Mouse (Mus musculus) olfactory bulb, adult 2 months (tissue): ENCODE data around the gene AI467606. TPM values are rescaled to one million over a fixed set of nuclear protein-coding genes. Genes with fewer than 3 reads are reported as not detected.

Source experiments
- H3K27ac ChIP-seq: fragments of 200-500 bp; 2 replicates; pipeline ENCODE4 v1.5.1; 2012; ENCODE audit warnings: low read depth, low read length; ENCODE audit not compliant: insufficient read depth
- H3K4me1 ChIP-seq: fragments of 200-500 bp; 2 replicates; pipeline ENCODE4 v1.6.1; 2012; ENCODE audit warnings: low read length; ENCODE audit not compliant: control insufficient read depth, insufficient read depth
- H3K4me3 ChIP-seq: fragments of 200-500 bp; 2 replicates; pipeline ENCODE4 v1.5.1; 2012; ENCODE audit warnings: mild to moderate bottlenecking, low read depth, low read length, moderate library complexity; ENCODE audit not compliant: insufficient read depth
- CTCF ChIP-seq: fragments of 200-500 bp; IDR thresholded peaks from 2 replicates; pipeline ENCODE4 v1.5.1; 2012; ENCODE audit warnings: low read depth, mild to moderate bottlenecking, low read length, moderate library complexity; ENCODE audit not compliant: insufficient read depth
- POLR2A ChIP-seq: fragments of 200-500 bp; IDR thresholded peaks from 2 replicates; pipeline ENCODE4 v1.6.1; 2012; ENCODE audit warnings: mild to moderate bottlenecking, low read depth, low read length, moderate library complexity; ENCODE audit not compliant: insufficient read depth
- WGBS: fragments of 180-500 bp; shearing (Covaris S2); methylation state at CpG from one replicate; pipeline ENCODE4 v1.1.7; 2018; 5-methylcytosine and 5-hydroxymethylcytosine counted together
- polyA plus RNA-seq: library from polyadenylated mRNA; stranded (reverse); fragments of >200 nt; gene quantifications from 2 replicates; pipeline ENCODE4 v1.2.4, GENCODE M21; 2012; ENCODE audit warnings: low replicate concordance; ENCODE audit not compliant: missing spikeins, insufficient read depth, insufficient read length

The AI467606 gene
- polyA plus RNA-seq, 1 experiment = not detected

- Histone ChIP-seq H3K4me1 (no peaks in the 10 kb centered on the region), H3K4me3 (no peak overlapping the region), H3K27ac (no peak overlapping the region)
- 87% methylated on average over 22 of the region's 22 CpGs for WGBS
- TF ChIP-seq POLR2A (no peak), CTCF (no peak)
Measured at GRCm38 (mm10) chr7:127136181-127137071, 45.3 kb downstream of the AI467606 start.

GRCm38 (mm10) chr7:127137262-127138017 is 46.3 kb downstream of the AI467606 start, which contains the start of gene Spn:
TSS of gene Spn (minus strand) at chr7:127137823.
- H3K4me1 ChIP-seq = no peaks in the 10 kb centered on the region
- no peak within 1 kb of the TSS for H3K4me3 ChIP-seq
- 61% methylated on average over 9 of the region's 9 CpGs for WGBS
- TF ChIP-seq POLR2A (no peak), CTCF (no peak)
- H3K27ac ChIP-seq = no peak within 1 kb of the TSS

- no peaks in the 10 kb centered on the region for H3K4me1 ChIP-seq
- TF ChIP-seq POLR2A (no peak), CTCF (no peak)
- 91% methylated on average over 7 of the region's 7 CpGs for WGBS
- H3K27ac ChIP-seq = no peak overlapping the region
- H3K4me3 ChIP-seq = no peak overlapping the region
Measured at GRCm38 (mm10) chr7:127139100-127139499, 47.9 kb downstream of the AI467606 start.

GRCm38 (mm10) chr7:127139562-127139961 is 48.4 kb downstream of the AI467606 start:
- TF ChIP-seq CTCF = no peak
- TF ChIP-seq POLR2A = no peak
- no peaks in the 10 kb centered on the region for H3K4me1 ChIP-seq
- H3K27ac ChIP-seq = no peak overlapping the region
- 54% methylated on average over 5 of the region's 5 CpGs for WGBS
- H3K4me3 ChIP-seq = no peak overlapping the region

DNA sequence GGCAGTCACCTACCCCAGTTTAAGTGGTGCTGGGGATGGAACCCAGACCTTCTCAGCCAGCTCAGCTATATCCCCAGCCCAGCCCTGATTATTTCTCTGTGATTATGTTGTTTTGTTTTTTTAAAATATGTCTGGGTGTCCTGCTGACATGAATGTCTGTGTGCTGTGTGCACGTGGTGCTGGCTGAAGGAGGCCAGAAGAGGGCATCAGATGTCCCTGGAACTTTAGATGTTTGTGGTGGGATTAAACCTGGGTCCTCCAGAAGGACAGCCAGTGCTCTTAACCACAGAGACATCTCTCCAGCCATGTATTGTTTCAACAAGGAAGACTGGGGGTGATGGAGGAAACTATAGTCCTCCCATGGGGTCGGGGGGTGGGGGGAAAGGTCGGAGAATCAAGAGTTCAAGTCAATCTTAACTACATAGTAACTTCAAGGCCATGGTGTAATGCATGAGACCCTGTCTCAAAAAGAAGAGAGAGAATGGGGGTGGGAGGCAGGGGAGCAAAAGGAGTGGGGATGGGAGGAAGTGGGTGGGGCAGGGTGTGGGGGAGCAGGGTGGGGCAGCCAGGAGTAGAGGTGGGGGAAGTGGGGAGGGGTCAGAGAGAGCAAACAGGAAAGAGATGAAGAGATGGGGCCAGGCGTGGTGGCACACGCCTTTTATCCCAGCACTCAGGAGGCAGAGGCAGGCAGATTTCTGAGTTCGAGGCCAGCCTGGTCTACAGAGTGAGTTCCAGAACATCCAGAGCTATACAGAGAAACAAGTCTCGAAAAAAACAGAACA is 49.7 kb downstream of the AI467606 start:
- TF ChIP-seq CTCF (no peak), POLR2A (no peak)
- WGBS = 68% methylated on average over 7 of the region's 7 CpGs
- Histone ChIP-seq H3K4me1 (no peaks in the 10 kb centered on the region), H3K4me3 (no peak overlapping the region), H3K27ac (no peak overlapping the region)

DNA sequence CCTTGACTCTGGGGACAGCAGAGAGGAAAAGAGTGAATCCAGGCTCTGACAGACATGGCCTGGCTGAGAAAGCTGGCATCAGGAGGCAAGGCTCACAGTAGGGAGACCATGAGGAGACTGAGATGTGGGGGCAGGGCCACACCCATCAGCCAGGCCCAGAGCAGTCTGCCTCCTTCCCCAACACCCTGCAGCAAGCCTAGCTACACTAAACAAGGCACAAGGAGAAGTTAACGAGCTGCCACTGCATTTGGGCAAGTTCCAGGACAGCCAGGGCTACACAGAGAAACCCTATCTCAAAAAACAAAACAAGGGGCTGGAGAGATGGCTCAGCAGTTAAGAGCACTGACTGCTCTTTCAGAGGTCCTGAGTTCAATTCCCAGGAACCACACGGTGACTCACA is 51.1 kb downstream of the AI467606 start:
- H3K4me1 ChIP-seq = no peaks in the 10 kb centered on the region
- H3K27ac ChIP-seq = no peak overlapping the region
- no peak overlapping the region for H3K4me3 ChIP-seq
- WGBS = 56% methylated on average over 2 of the region's 2 CpGs
- TF ChIP-seq CTCF = no peak
- TF ChIP-seq POLR2A = no peak

DNA sequence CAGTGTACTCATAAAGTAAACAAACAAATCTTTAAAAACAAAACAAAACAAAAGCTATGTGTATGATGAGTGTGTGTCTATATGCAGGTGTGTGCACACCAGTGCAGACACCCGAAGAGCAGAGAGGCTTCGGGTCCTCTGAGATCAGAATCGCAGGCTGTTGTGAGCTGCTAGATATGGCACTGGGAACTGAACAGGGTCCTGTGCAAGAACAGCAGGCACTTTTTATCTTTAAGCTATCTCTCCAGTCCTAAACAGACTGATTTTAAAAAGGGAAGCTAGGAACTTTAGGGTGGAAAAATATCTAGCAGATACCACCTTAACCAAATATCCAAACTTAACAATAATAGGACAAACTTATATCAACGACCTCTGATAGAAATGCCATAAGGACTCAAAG is 51.5 kb downstream of the AI467606 start:
- Histone ChIP-seq H3K4me3 (no peak overlapping the region), H3K27ac (no peak overlapping the region), H3K4me1 (no peaks in the 10 kb centered on the region)
- 88% methylated on average over 4 of the region's 4 CpGs for WGBS
- TF ChIP-seq POLR2A = no peak
- no peak for TF ChIP-seq CTCF

Other genes starting within 250 kb of the AI467606 start
- gene Doc2a, start 243.9 kb upstream of the AI467606 start, polyA plus RNA-seq = not detected in 2 replicates
- gene Hirip3, start 229.4 kb upstream of the AI467606 start, polyA plus RNA-seq = not detected in 2 replicates
- not detected in 2 replicates for gene Ino80e, start 229.0 kb upstream of the AI467606 start, polyA plus RNA-seq
- gene Taok2, start 206.7 kb upstream of the AI467606 start, polyA plus RNA-seq = not detected in 2 replicates
- gene Tmem219, start 168.4 kb upstream of the AI467606 start, polyA plus RNA-seq = not detected in 2 replicates
- not detected in 2 replicates for gene Kctd13, start 162.5 kb upstream of the AI467606 start, polyA plus RNA-seq
- not detected in 2 replicates for gene Asphd1, start 141.8 kb upstream of the AI467606 start, polyA plus RNA-seq
- not detected in 2 replicates for gene Sez6l2, start 140.8 kb upstream of the AI467606 start, polyA plus RNA-seq
- gene Cdipt, start 115.4 kb upstream of the AI467606 start, polyA plus RNA-seq = 241 TPM in 1 of 2 replicates, not detected in the other
- gene Cdiptos, start 115.3 kb upstream of the AI467606 start, polyA plus RNA-seq = not detected in 2 replicates
- not detected in 2 replicates for gene Mvp, start 76.7 kb upstream of the AI467606 start, polyA plus RNA-seq
- gene Pagr1b, start 74.9 kb upstream of the AI467606 start, polyA plus RNA-seq = not detected in 2 replicates
- not detected in 2 replicates for gene Pagr1a, start 74.0 kb upstream of the AI467606 start, polyA plus RNA-seq
- gene Gm42742, start 70.3 kb upstream of the AI467606 start, polyA plus RNA-seq = not detected in 2 replicates
- gene Prrt2, start 70.1 kb upstream of the AI467606 start, polyA plus RNA-seq = not detected in 2 replicates
- 437 and 572 TPM in 2 replicates for gene Maz, start 64.3 kb upstream of the AI467606 start, polyA plus RNA-seq
- not detected in 2 replicates for gene Kif22, start 48.9 kb upstream of the AI467606 start, polyA plus RNA-seq
- gene Zg16, start 4.0 kb upstream of the AI467606 start, polyA plus RNA-seq = not detected in 2 replicates
- not detected in 2 replicates for gene Qprt, start 30.9 kb downstream of the AI467606 start, polyA plus RNA-seq
- not detected in 2 replicates for gene Spn, start 46.5 kb downstream of the AI467606 start, polyA plus RNA-seq
- not detected in 2 replicates for gene Cd2bp2, start 104.7 kb downstream of the AI467606 start, polyA plus RNA-seq
- not detected in 2 replicates for gene Tbc1d10b, start 117.1 kb downstream of the AI467606 start, polyA plus RNA-seq
- gene Mylpf, start 117.5 kb downstream of the AI467606 start, polyA plus RNA-seq = not detected in 2 replicates
- not detected in 2 replicates for gene Zfp553, start 141.7 kb downstream of the AI467606 start, polyA plus RNA-seq
- 2,394 TPM in 1 of 2 replicates, not detected in the other for gene Sept1, start 141.8 kb downstream of the AI467606 start, polyA plus RNA-seq
- not detected in 2 replicates for gene Zfp771, start 152.9 kb downstream of the AI467606 start, polyA plus RNA-seq
- not detected in 2 replicates for gene Dctpp1, start 169.3 kb downstream of the AI467606 start, polyA plus RNA-seq
- not detected in 2 replicates for gene Sephs2, start 182.7 kb downstream of the AI467606 start, polyA plus RNA-seq
- gene Itgal, start 204.9 kb downstream of the AI467606 start, polyA plus RNA-seq = 156 TPM in 1 of 2 replicates, not detected in the other